Mouse (Mus musculus): Measurements from ENCODE around the gene Tmc7.

Gene Tmc7

GRCm38 (mm10) chr7:118498984-118499783 lies 85.4 kb downstream of the Tmc7 start:
- DNase-seq, result no peak

DNA sequence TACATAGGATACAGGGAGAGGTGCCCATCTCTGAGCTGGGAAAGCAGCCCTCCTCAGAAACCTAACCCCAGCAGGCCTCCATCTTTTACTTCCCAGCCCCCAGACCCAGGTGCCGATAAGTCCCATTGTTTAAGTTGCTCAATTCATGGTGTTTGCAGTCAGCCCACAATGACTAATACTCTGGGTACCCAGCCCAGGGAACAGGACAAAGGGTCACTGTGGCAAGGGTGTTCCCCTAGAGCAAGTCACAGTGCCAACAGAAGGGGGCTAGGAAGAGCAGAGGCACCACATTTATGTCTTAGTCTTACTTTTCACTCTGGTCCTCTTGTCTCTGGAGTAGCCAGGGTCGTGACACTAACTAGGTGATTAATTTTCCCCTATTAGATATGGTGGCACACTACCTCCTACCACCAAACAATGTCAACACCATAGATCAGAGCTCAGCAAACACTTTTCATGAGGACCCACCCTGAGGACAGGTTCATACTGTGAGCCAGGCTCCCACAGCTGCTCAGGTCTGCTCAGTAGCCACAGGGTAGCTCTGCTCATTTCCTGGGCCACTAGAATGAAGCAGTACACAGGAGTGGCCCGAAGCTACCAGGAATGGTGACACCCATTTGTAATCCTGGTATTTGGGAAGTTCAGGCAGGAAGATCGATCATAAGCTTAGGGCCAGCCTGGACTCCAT lies 89.5 kb downstream of the Tmc7 start:
- no peak for DNase-seq

GRCm38 (mm10) chr7:118493892-118494291 lies 90.6 kb downstream of the Tmc7 start:
- no peak for DNase-seq

- peak; percentile 18 to 42 for DNase-seq
Observed at GRCm38 (mm10) chr7:118491431-118492147, 92.9 kb downstream of the Tmc7 start, which contains the start of gene Itpripl2. Itpripl2 (minus strand) TSS chr7:118491975.

- DNase-seq, result no peak
Observed at GRCm38 (mm10) chr7:118490666-118491430, 93.7 kb downstream of the Tmc7 start.

DNA sequence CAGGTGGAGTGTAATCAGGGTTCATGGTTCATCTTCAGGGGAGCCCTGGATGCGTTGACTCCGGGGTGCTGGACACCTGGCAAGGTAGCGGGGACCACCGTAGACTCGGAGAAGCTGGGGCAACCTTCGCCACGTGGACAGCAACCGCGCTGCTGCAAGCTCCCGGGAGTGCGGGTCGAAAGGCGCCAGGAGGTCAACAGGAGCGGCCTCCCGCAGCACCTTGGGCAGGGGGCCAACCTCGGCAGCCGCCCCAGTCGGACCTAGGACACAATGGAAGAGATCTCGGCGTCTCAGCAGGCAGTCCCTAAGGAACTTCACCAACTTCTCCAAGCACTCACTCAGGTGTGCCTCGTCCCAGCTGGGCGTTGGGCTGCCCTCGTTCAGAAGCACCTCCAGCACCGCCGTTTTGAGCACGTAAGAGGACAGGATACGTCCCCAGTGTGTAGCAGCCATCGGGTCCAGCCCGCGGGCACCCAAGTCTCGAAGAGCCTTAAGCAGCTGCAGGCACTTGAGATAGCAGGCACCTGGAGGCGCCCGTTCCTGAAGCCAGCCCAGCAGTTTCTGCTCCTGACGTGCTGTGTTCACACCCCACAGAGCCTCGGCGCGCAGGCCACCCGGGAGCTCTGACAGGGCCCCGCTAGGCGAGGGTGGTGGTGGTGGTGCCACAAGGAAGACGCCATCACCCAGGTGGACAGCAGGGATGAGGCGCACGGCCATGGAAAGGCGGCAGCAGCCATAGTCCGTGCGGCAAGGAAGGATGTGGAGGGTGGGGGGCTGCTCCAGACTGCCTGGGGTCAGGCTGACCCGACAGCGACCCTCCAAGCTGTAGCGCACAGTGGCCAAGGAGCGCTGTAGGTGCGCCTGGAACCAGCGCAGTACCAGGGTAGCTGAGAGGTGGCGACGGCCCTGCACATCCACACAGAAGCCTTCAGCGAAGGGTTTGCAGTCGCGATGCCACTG lies 94.5 kb downstream of the Tmc7 start:
- no peak for DNase-seq

GRCm38 (mm10) chr7:118488060-118488664 lies 96.4 kb downstream of the Tmc7 start:
- no peak for DNase-seq

DNA sequence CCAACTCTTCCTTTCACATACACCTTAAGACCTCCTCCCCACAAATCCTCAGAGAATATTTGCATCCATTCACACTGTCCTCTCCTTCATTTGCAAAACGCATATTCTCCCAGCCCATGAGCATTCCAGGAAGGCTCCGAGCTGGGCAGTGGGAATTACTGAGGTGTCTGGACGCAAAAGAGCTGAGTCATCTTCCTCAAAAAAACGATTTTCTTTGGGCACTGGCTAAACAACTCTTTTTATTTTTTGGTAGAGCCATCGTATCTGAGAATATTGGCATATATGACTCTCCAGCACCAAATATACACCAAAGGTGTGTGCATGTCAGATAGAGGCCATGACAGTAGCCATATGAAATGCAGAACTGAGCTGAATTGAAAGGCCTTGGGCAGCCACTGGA lies 97.6 kb downstream of the Tmc7 start:
- DNase-seq, result no peak
